15 mouse cellular contexts compared by ENCODE assay signal in the genomic region with DNA sequence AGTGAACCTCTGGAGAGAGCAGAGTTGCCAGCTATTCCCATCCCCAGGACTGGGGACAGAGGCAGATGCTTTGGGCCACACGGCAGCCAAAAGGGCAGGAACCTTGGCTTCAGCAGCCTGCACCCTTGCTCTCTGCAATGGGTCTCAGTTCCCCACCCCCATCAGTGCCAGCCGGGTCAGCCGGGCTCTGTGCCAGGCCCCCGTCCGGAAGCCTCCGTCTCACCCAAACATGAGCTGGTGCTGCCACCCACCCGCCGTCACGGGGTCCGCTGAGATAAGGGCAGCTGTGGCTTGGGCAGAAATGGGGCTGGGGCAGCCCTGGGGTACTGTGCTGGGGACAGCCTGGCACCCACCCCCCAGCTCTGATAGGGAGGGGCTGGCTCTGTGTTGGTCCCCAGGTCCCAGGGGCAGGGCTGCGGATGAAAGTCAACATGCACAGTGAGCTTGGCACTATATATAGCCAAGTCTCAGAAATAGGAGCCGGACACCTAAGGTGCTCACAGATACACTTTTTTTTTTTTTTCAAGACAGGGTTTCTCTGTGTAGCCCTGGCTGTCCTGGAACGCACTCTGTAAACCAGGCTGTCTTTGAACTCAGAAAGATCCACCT. TPM values are rescaled to one million over a fixed set of nuclear protein-coding genes. Genes with fewer than 3 reads are reported as not detected.
DNase-seq lines count a peak whose midpoint lies in the region; ATAC-seq and TF ChIP-seq lines count a peak whose summit lies in the region.
"Had no signal": no experiment of that assay in that cellular context is flagged by ENCODE, and none has a peak within 500 bp of the region (broad histone marks: within the 10 kb centered on the region; RNA-seq: fewer than 3 reads in every experiment).

No protein-coding gene starts in this region.

- ATAC-seq in cerebellum, adult (ENCODE audit: insufficient number of reproducible peaks, low FRiP score, low TSS enrichment): 0 out of 2 replicates have a peak, but pooled peaks have one; percentile 22
- ATAC-seq in heart, embryonic 12.5 days (ENCODE audit: insufficient number of reproducible peaks, low FRiP score): no peak
- ATAC-seq in neural tube, embryonic 14.5 days (ENCODE audit: low read depth): 0 out of 2 replicates have a peak, but pooled peaks have one; percentile 5
- ATAC-seq in neural tube, embryonic 15.5 days (ENCODE audit: low FRiP score): no peak
- ATAC-seq: midbrain, embryonic 16.5 days had no signal

- peaks cover 15% of the 10 kb centered on the region for H3K36me3 ChIP-seq in heart, embryonic 12.5 days
- H3K36me3 ChIP-seq in neural tube, embryonic 14.5 days (ENCODE audit: control insufficient read depth, insufficient read depth, low read length): peaks cover 12% of the 10 kb centered on the region; the same call in 1 of the 2 replicates
- H3K36me3 ChIP-seq in neural tube, embryonic 15.5 days: peaks cover 49% of the 10 kb centered on the region

- H3K9me3 ChIP-seq in heart, embryonic 12.5 days (replicated peaks): peaks cover 20% of the 10 kb centered on the region
- H3K9me3 ChIP-seq in neural tube, embryonic 14.5 days (ENCODE audit: control insufficient read depth, low read length): no peaks in the 10 kb centered on the region
- no peaks in the 10 kb centered on the region for H3K9me3 ChIP-seq in neural tube, embryonic 15.5 days (replicated peaks)

- no peak for DNase-seq in cerebellum, adult 9-10 months
- DNase-seq in heart, postnatal 25 days (ENCODE audit: low spot score): no peak
- DNase-seq in spleen, postnatal 10 days (ENCODE audit: low spot score in 2 of 2): no peak
- DNase-seq: kidney, adult 9 months; thymus, postnatal 14 days had no signal

- intact Hi-C loops in heart, postnatal 25 days (cut with DNase I): no loop called here

- H3K4me3 ChIP-seq in heart, embryonic 12.5 days: no peak overlapping the region
- H3K4me3 ChIP-seq in neural tube, embryonic 14.5 days (ENCODE audit: low read depth, low read length): no peak overlapping the region
- no peak overlapping the region for H3K4me3 ChIP-seq in neural tube, embryonic 15.5 days (replicated peaks)
- H3K4me3 ChIP-seq in olfactory bulb, adult 2 months (ENCODE audit: insufficient read depth, low read depth, low read length): no peak overlapping the region
- H3K4me3 ChIP-seq: erythroblast, embryonic 14.5 days had no signal

- no peak overlapping the region for H3K4me2 ChIP-seq in heart, embryonic 12.5 days
- H3K4me2 ChIP-seq in neural tube, embryonic 14.5 days (ENCODE audit: low read depth, low read length): no peak overlapping the region
- H3K4me2 ChIP-seq in neural tube, embryonic 15.5 days: no peak overlapping the region

- WGBS in heart, embryonic 12.5 days: 63% methylated on average over 13 of the region's 13 CpGs
- 78% methylated on average over 13 of the region's 13 CpGs for WGBS in neural tube, embryonic 14.5 days
- 75% methylated on average over 13 of the region's 13 CpGs for WGBS in neural tube, embryonic 15.5 days
- 26% methylated on average over 13 of the region's 13 CpGs for WGBS in olfactory bulb, adult 2 months

- H3K9ac ChIP-seq in heart, embryonic 12.5 days: peak overlapping the region; percentile 29; the same call in 1 of the 2 replicates
- H3K9ac ChIP-seq in neural tube, embryonic 14.5 days (replicated peaks; ENCODE audit: low read depth, low read length): no peak overlapping the region
- no peak overlapping the region for H3K9ac ChIP-seq in neural tube, embryonic 15.5 days (replicated peaks)

- peaks cover 4% of the 10 kb centered on the region; the same call in 1 of the 2 replicates for H3K4me1 ChIP-seq in heart, embryonic 12.5 days (replicated peaks)
- H3K4me1 ChIP-seq in neural tube, embryonic 14.5 days (ENCODE audit: control insufficient read depth, insufficient read depth, low read length): no peaks in the 10 kb centered on the region
- H3K4me1 ChIP-seq in neural tube, embryonic 15.5 days: no peaks in the 10 kb centered on the region
- H3K4me1 ChIP-seq in olfactory bulb, adult 2 months (ENCODE audit: control insufficient read depth, insufficient read depth, low read length): peaks cover 23% of the 10 kb centered on the region

- no peak for TF ChIP-seq POLR2A in olfactory bulb, adult 2 months (IDR thresholded peaks at IDR 0.05; ENCODE audit: insufficient read depth, low read depth, low read length)

- H3K27me3 ChIP-seq in heart, embryonic 12.5 days (replicated peaks): peaks cover 14% of the 10 kb centered on the region
- H3K27me3 ChIP-seq in neural tube, embryonic 14.5 days (ENCODE audit: control insufficient read depth, insufficient read depth, low read length): no peaks in the 10 kb centered on the region
- H3K27me3 ChIP-seq in neural tube, embryonic 15.5 days (replicated peaks): no peaks in the 10 kb centered on the region; the same call in 1 of the 2 replicates

- TF ChIP-seq CTCF in olfactory bulb, adult 2 months (IDR thresholded peaks at IDR 0.05; ENCODE audit: insufficient read depth, low read depth, low read length): no peak

- no peak overlapping the region for H3K27ac ChIP-seq in heart, embryonic 12.5 days (ENCODE audit: poor library complexity, severe bottlenecking)
- H3K27ac ChIP-seq in neural tube, embryonic 14.5 days (ENCODE audit: low read depth, low read length): no peak overlapping the region
- H3K27ac ChIP-seq in neural tube, embryonic 15.5 days (replicated peaks): no peak overlapping the region
- H3K27ac ChIP-seq in olfactory bulb, adult 2 months (ENCODE audit: insufficient read depth, low read depth, low read length): peak overlapping the region; percentile 4; the same call in 1 of the 2 replicates

RNA-seq across cellular contexts. Expression of gene Hcn2, which starts 13.0 kb away (rescaled TPM):
- polyA plus RNA-seq in heart, embryonic 12.5 days (2016; fragmentation: Nextera tagmentation; extraction: Ambion mirVana): not detected in 2 replicates
- total RNA-seq in heart, postnatal 25 days (2021): 10 to 100 TPM; 26.0 to 28.5 TPM
- 2.7 and 3.7 TPM in 2 replicates for polyA plus RNA-seq in neural tube, embryonic 14.5 days (2014; fragmentation: Nextera tagmentation; extraction: Ambion mirVana)
- polyA plus RNA-seq in neural tube, embryonic 15.5 days (2015; fragmentation: Nextera tagmentation; extraction: Ambion mirVana): 2.0 and 3.0 TPM in 2 replicates
- polyA plus RNA-seq in olfactory bulb, adult 2 months (2012; ENCODE audit: insufficient read depth, insufficient read length, low replicate concordance, missing spikeins): not detected in 2 replicates
- total RNA-seq: hematopoietic stem cell, adult 5-6 weeks had no signal
- polyA plus RNA-seq: limb, embryonic 11.5 days had no signal

RNA-seq across cellular contexts. Expression of gene Polrmt, which starts 16.9 kb away (rescaled TPM):
- 35.4 and 35.9 TPM in 2 replicates for polyA plus RNA-seq in heart, embryonic 12.5 days (2016; fragmentation: Nextera tagmentation; extraction: Ambion mirVana)
- total RNA-seq in heart, postnatal 25 days (2021): 10 to 100 TPM; 37.0 to 38.6 TPM
- 34.9 and 36.7 TPM in 2 replicates for polyA plus RNA-seq in neural tube, embryonic 14.5 days (2014; fragmentation: Nextera tagmentation; extraction: Ambion mirVana)
- 43.4 TPM in 2 replicates for polyA plus RNA-seq in neural tube, embryonic 15.5 days (2015; fragmentation: Nextera tagmentation; extraction: Ambion mirVana)
- not detected in 2 replicates for polyA plus RNA-seq in olfactory bulb, adult 2 months (2012; ENCODE audit: insufficient read depth, insufficient read length, low replicate concordance, missing spikeins)

RNA-seq across cellular contexts. Expression of gene Bsg, which starts 25.2 kb away (rescaled TPM):
- polyA plus RNA-seq in heart, embryonic 12.5 days (2016; fragmentation: Nextera tagmentation; extraction: Ambion mirVana): 1,289 and 1,310 TPM in 2 replicates
- 1,000 to 10,000 TPM; 1,236 to 1,242 TPM for total RNA-seq in heart, postnatal 25 days (2021)
- polyA plus RNA-seq in neural tube, embryonic 14.5 days (2014; fragmentation: Nextera tagmentation; extraction: Ambion mirVana): 800 and 802 TPM in 2 replicates
- polyA plus RNA-seq in neural tube, embryonic 15.5 days (2015; fragmentation: Nextera tagmentation; extraction: Ambion mirVana): 958 and 1,001 TPM in 2 replicates
- not detected in 2 replicates for polyA plus RNA-seq in olfactory bulb, adult 2 months (2012; ENCODE audit: insufficient read depth, insufficient read length, low replicate concordance, missing spikeins)

RNA-seq across cellular contexts. Expression of gene Fgf22, which starts 25.4 kb away (rescaled TPM):
- polyA plus RNA-seq in heart, embryonic 12.5 days (2016; fragmentation: Nextera tagmentation; extraction: Ambion mirVana): 0.22 and 0.38 TPM in 2 replicates
- not detected for total RNA-seq in heart, postnatal 25 days (2021)
- 2.0 and 2.3 TPM in 2 replicates for polyA plus RNA-seq in neural tube, embryonic 14.5 days (2014; fragmentation: Nextera tagmentation; extraction: Ambion mirVana)
- polyA plus RNA-seq in neural tube, embryonic 15.5 days (2015; fragmentation: Nextera tagmentation; extraction: Ambion mirVana): 2.7 and 3.4 TPM in 2 replicates
- not detected in 2 replicates for polyA plus RNA-seq in olfactory bulb, adult 2 months (2012; ENCODE audit: insufficient read depth, insufficient read length, low replicate concordance, missing spikeins)
- total RNA-seq: hematopoietic stem cell, adult 5-6 weeks had no signal
- polyA plus RNA-seq: erythroblast, embryonic 14.5 days; G1E had no signal

RNA-seq across cellular contexts. Expression of gene Rnf126, which starts 37.3 kb away (rescaled TPM):
- polyA plus RNA-seq in heart, embryonic 12.5 days (2016; fragmentation: Nextera tagmentation; extraction: Ambion mirVana): 78.7 and 78.9 TPM in 2 replicates
- 10 to 100 TPM; 21.2 to 22.8 TPM for total RNA-seq in heart, postnatal 25 days (2021)
- polyA plus RNA-seq in neural tube, embryonic 14.5 days (2014; fragmentation: Nextera tagmentation; extraction: Ambion mirVana): 89.3 and 93.7 TPM in 2 replicates
- 108 and 110 TPM in 2 replicates for polyA plus RNA-seq in neural tube, embryonic 15.5 days (2015; fragmentation: Nextera tagmentation; extraction: Ambion mirVana)
- not detected in 2 replicates for polyA plus RNA-seq in olfactory bulb, adult 2 months (2012; ENCODE audit: insufficient read depth, insufficient read length, low replicate concordance, missing spikeins)

Comparison
In these comparisons a context has a peak if more than half of its experiments do, and no peak if none do; other contexts are left out.
1. ATAC-seq: peak in cerebellum, adult (single experiment) and neural tube, embryonic 14.5 days (single experiment); none in heart, embryonic 12.5 days (single experiment) and neural tube, embryonic 15.5 days (single experiment).
2. RNA of gene Hcn2, which starts 13.0 kb away (polyA plus RNA-seq): not detected in olfactory bulb, adult 2 months; 2.7 to 3.7 TPM in neural tube, embryonic 14.5 days, 2.0 to 3.0 TPM in neural tube, embryonic 15.5 days and not detected in heart, embryonic 12.5 days; every median in the first group is over 10 times any median in the second.
3. RNA of gene Polrmt, which starts 16.9 kb away (polyA plus RNA-seq): 43.4 TPM in neural tube, embryonic 15.5 days, 35.4 to 35.9 TPM in heart, embryonic 12.5 days and 34.9 to 36.7 TPM in neural tube, embryonic 14.5 days; not detected in olfactory bulb, adult 2 months; every median in the first group is over 10 times any median in the second.